Mouse (Mus musculus) bone marrow, adult 2 months (tissue): ENCODE measurements around the gene Olfr878. TPM values are rescaled to one million over a fixed set of nuclear protein-coding genes. Genes with fewer than 3 reads are reported as not detected.

Experiments
- H3K27ac ChIP-seq: fragments of 200-500 bp; 2 replicates; pipeline ENCODE4 v1.5.1; 2012; ENCODE audit warnings: low read depth, mild to moderate bottlenecking, control low read depth, inconsistent platforms, low read length; ENCODE audit not compliant: control insufficient read depth, poor library complexity, insufficient read depth
- H3K4me1 ChIP-seq: fragments of 200-500 bp; 2 replicates; pipeline ENCODE4 v1.6.1; 2011; ENCODE audit warnings: low read length; ENCODE audit not compliant: control insufficient read depth, insufficient read depth
- H3K4me3 ChIP-seq: fragments of 200-500 bp; replicated peaks from 2 replicates; pipeline ENCODE3; 2011; ENCODE audit warnings: mild to moderate bottlenecking, low read depth, low read length, control low read depth; ENCODE audit not compliant: control insufficient read depth
- CTCF ChIP-seq: fragments of 200-500 bp; IDR thresholded peaks from 2 replicates; pipeline ENCODE4 v1.5.1; 2011; ENCODE audit warnings: low read length, control low read depth; ENCODE audit not compliant: control insufficient read depth, insufficient read depth
- POLR2A ChIP-seq: fragments of 200-500 bp; IDR thresholded peaks from 2 replicates; pipeline ENCODE4 v1.6.1; 2011; ENCODE audit warnings: low read depth, mild to moderate bottlenecking, control low read depth, low read length, borderline replicate concordance; ENCODE audit not compliant: control insufficient read depth
- WGBS: fragments of 180-500 bp; shearing (Covaris S2); methylation state at CpG from one replicate; pipeline ENCODE4 v1.1.7; 2018; 5-methylcytosine and 5-hydroxymethylcytosine counted together
- polyA plus RNA-seq: library from polyadenylated mRNA; stranded (reverse); fragments of >200 nt; gene quantifications from 2 replicates; pipeline ENCODE4 v1.2.4, GENCODE M21; 2011; ENCODE audit warnings: low replicate concordance; ENCODE audit not compliant: missing spikeins, insufficient read depth, insufficient read length

Gene Olfr878
- polyA plus RNA-seq = not detected in 2 replicates

GRCm38 (mm10) chr9:37917540-37917939 lies at the start of gene Olfr878:
Olfr878 (plus strand) TSS chr9:37917840.
- no peak within 1 kb of the TSS for H3K4me3 ChIP-seq
- no peak for TF ChIP-seq POLR2A
- TF ChIP-seq CTCF = no peak
- no peaks in the 10 kb centered on the region for H3K4me1 ChIP-seq
- H3K27ac ChIP-seq = no peak within 1 kb of the TSS
- WGBS = 58% methylated on average over 2 of the region's 2 CpGs

- Histone ChIP-seq H3K4me3 (no peak overlapping the region), H3K4me1 (no peaks in the 10 kb centered on the region), H3K27ac (no peak overlapping the region)
- no peak for TF ChIP-seq CTCF
- no peak for TF ChIP-seq POLR2A
- 46% methylated on average over 1 of the region's 1 CpGs for WGBS
Observed at GRCm38 (mm10) chr9:37870246-37870645, 47.4 kb upstream of the Olfr878 start.

- 62% methylated on average over 1 of the region's 1 CpGs for WGBS
Observed at GRCm38 (mm10) chr9:37871097-37871496, 46.5 kb upstream of the Olfr878 start.

GRCm38 (mm10) chr9:37871536-37871935 lies 46.1 kb upstream of the Olfr878 start:
- WGBS = 44% methylated on average over 1 of the region's 1 CpGs

More at GRCm38 (mm10) chr9:37871097-37871496, 46.5 kb upstream of the Olfr878 start:
- H3K4me3 ChIP-seq = no peak overlapping the region
- H3K4me1 ChIP-seq = no peaks in the 10 kb centered on the region
- no peak overlapping the region for H3K27ac ChIP-seq
- TF ChIP-seq CTCF (no peak), POLR2A (no peak)

GRCm38 (mm10) chr9:37890960-37891359 lies 26.7 kb upstream of the Olfr878 start:
- WGBS = 44% methylated on average over 2 of the region's 2 CpGs
- Histone ChIP-seq H3K4me1 (no peaks in the 10 kb centered on the region), H3K4me3 (no peak overlapping the region), H3K27ac (no peak overlapping the region)
- TF ChIP-seq CTCF = no peak
- no peak for TF ChIP-seq POLR2A

More at GRCm38 (mm10) chr9:37871536-37871935, 46.1 kb upstream of the Olfr878 start:
- TF ChIP-seq CTCF (no peak), POLR2A (no peak)
- H3K4me3 ChIP-seq = no peak overlapping the region
- H3K4me1 ChIP-seq = no peaks in the 10 kb centered on the region
- H3K27ac ChIP-seq = no peak overlapping the region

GRCm38 (mm10) chr9:37896661-37897060 lies 21.0 kb upstream of the Olfr878 start, which contains the start of gene Olfr145:
Olfr145 (plus strand) TSS chr9:37896724.
- WGBS = 52% methylated on average over 2 of the region's 2 CpGs
- no peak within 1 kb of the TSS for H3K4me3 ChIP-seq
- no peak within 1 kb of the TSS for H3K27ac ChIP-seq
- H3K4me1 ChIP-seq = no peaks in the 10 kb centered on the region
- no peak for TF ChIP-seq POLR2A
- TF ChIP-seq CTCF = no peak

- WGBS = 62% methylated on average over 3 of the region's 3 CpGs
- H3K4me3 ChIP-seq = no peak overlapping the region
- H3K4me1 ChIP-seq = no peaks in the 10 kb centered on the region
- no peak overlapping the region for H3K27ac ChIP-seq
- TF ChIP-seq CTCF (no peak), POLR2A (no peak)
Observed at GRCm38 (mm10) chr9:37905555-37905954, 12.1 kb upstream of the Olfr878 start.

GRCm38 (mm10) chr9:37918018-37918417 lies 378 bp downstream of the Olfr878 start:
- no peak for TF ChIP-seq CTCF
- TF ChIP-seq POLR2A = no peak
- Histone ChIP-seq H3K4me3 (no peak overlapping the region), H3K4me1 (no peaks in the 10 kb centered on the region), H3K27ac (no peak overlapping the region)
- WGBS = 51% methylated on average over 1 of the region's 1 CpGs

- H3K4me1 ChIP-seq = no peaks in the 10 kb centered on the region
- no peak overlapping the region for H3K27ac ChIP-seq
- 71% methylated on average over 5 of the region's 5 CpGs for WGBS
- H3K4me3 ChIP-seq = no peak overlapping the region
- TF ChIP-seq POLR2A = no peak
- no peak for TF ChIP-seq CTCF
Observed at GRCm38 (mm10) chr9:37924194-37924593, 6.6 kb downstream of the Olfr878 start.
